In genomic region chr7:93197106-93197505, GRCm38 (mm10) we compare ENCODE assay signal across 27 mouse cellular contexts.
DNase-seq lines count a peak whose midpoint lies in the region; TF ChIP-seq lines count a peak whose summit lies in the region.
"Had no signal": no experiment of that assay in that cellular context is flagged by ENCODE, and none has a peak within 500 bp of the region (broad histone marks: within the 10 kb centered on the region; RNA-seq: fewer than 3 reads in every experiment).

No protein-coding gene starts in this region.

- DNase-seq in layer of hippocampus, adult 11-12 months (ENCODE audit: low spot score) = peak; percentile 3
- no peak for DNase-seq in layer of hippocampus, postnatal 36 days
- DNase-seq in left cerebral cortex, postnatal 14 days (ENCODE audit: low spot score in 2 of 2) = peak; percentile 10 to 13
- no peak for DNase-seq in left cerebral cortex, adult 2 months (ENCODE audit: extremely low spot score in 1 of 2, low spot score in 2 of 2)
- DNase-seq in 3T3-L1 (ENCODE audit: low read depth, low spot score) (peak; percentile 13), NIH3T3 (ENCODE audit: low read depth) (peak; percentile 18)
- no peak for DNase-seq in gastrocnemius, adult 8-10 months (ENCODE audit: low spot score in 2 of 2)
- DNase-seq: adrenal gland, adult 8-10 months; cerebellum, adult 9-10 months; cerebellum, postnatal 36 days; gastrocnemius, postnatal 25 days; heart, adult 11 months; kidney, adult 9 months; kidney, postnatal 10 days; retina, postnatal 1 day; thymus, adult 18-20 months; thymus, postnatal 25 days had no signal

- H3K27ac ChIP-seq in left cerebral cortex, adult 2 months = no peak overlapping the region
- H3K27ac ChIP-seq: forebrain, embryonic 13.5 days; heart, embryonic 10.5 days; heart, embryonic 15.5 days; hindbrain, embryonic 12.5 days; limb, embryonic 13.5 days; lung, embryonic 15.5 days; midbrain, embryonic 10.5 days; midbrain, embryonic 15.5 days; neural tube, embryonic 15.5 days; stomach, embryonic 15.5 days had no signal

- no peak for TF ChIP-seq CTCF in left cerebral cortex, adult 2 months (IDR thresholded peaks at IDR 0.05)

- H3K4me3 ChIP-seq in left cerebral cortex, adult 2 months = no peak overlapping the region
- H3K4me3 ChIP-seq: forebrain, embryonic 13.5 days; heart, embryonic 10.5 days; heart, embryonic 15.5 days; hindbrain, embryonic 12.5 days; limb, embryonic 13.5 days; lung, embryonic 15.5 days; midbrain, embryonic 10.5 days; midbrain, embryonic 15.5 days; neural tube, embryonic 15.5 days; stomach, embryonic 15.5 days had no signal

- intact Hi-C loops in left cerebral cortex, postnatal 14 days (cut with DNase I) = no loop called here
- intact Hi-C loops in left cerebral cortex, adult 2 months (cut with DNase I) = no loop called here

Comparison
In these comparisons a context has a peak if more than half of its experiments do, and no peak if none do; other contexts are left out.
1. DNase-seq: peak in layer of hippocampus, adult 11-12 months (single experiment), left cerebral cortex, postnatal 14 days (2 of 2), 3T3-L1 (single experiment) and NIH3T3 (single experiment); none in layer of hippocampus, postnatal 36 days (0 of 2), left cerebral cortex, adult 2 months (0 of 2) and gastrocnemius, adult 8-10 months (0 of 2).